Mouse (Mus musculus): Measurements from ENCODE around the gene Exosc3.

DNA sequence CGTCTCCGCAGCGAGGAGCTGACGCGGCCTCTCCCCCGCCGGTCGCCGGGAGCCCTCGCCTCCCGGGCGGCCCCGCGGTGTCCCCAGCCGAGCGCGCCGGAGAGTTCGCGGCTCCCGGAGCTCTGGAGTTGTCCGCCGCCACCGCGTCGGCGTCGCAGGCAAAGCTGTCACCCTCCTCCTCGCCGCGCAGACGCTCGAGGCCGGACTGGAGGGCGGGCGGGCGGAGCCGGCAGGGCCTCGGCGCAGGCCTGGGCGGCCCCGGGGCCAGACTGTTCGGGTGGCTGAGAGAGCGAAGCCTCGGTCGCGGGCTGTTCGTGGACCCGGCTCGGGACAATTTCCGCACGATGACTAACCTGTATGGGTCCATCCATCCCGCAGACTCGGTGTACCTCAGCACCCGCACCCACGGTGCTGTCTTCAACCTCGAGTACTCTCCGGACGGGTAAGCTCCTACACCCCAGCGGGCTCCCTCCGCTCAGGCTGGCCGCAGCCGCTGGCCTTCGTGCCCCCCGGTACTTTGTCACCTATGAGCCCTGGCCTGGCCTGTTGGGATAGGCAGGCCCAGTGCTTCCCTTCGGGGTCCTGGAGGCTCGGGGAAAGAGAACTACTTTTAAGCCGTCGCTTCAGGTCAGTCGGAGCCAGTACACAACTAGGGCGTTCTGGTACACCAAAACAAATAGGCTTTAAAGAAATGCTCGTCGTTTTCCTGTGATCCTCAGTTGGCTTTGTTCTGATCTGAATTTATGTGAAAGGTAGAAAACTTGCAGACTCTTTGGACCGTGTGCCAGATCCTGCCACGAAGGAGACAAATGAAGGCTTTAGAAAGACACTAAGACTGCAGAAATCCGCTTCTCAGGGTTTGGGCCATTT, at the start of gene Exosc3:
- TF ChIP-seq POLR2A (IDR thresholded peaks at IDR 0.05; ENCODE audit: insufficient read depth, low read depth, low read length) (no peak), CTCF (IDR thresholded peaks at IDR 0.05; ENCODE audit: insufficient read depth, low read depth, low read length) (no peak)
